Mouse (Mus musculus): ENCODE measurements around the gene Pigq.

GRCm38 (mm10) chr17:25950706-25951105, 6.0 kb upstream of the Pigq start:
- TF ChIP-seq CTCF (IDR thresholded peaks at IDR 0.05; ENCODE audit: extremely low read depth, insufficient read depth, low read length), result no peak
- TF ChIP-seq POLR2A (IDR thresholded peaks at IDR 0.05; ENCODE audit: extremely low read depth, insufficient read depth, low read length), result no peak
